Mouse (Mus musculus): ENCODE results near the gene Pbx1.

Gene Pbx1

GRCm38 (mm10) chr1:168344262-168344661 lies 87.8 kb downstream of the Pbx1 start:
- no peak for DNase-seq (ENCODE audit: low spot score)

GRCm38 (mm10) chr1:168342269-168342668 lies 89.8 kb downstream of the Pbx1 start:
- no peak for DNase-seq (ENCODE audit: low spot score)

DNA sequence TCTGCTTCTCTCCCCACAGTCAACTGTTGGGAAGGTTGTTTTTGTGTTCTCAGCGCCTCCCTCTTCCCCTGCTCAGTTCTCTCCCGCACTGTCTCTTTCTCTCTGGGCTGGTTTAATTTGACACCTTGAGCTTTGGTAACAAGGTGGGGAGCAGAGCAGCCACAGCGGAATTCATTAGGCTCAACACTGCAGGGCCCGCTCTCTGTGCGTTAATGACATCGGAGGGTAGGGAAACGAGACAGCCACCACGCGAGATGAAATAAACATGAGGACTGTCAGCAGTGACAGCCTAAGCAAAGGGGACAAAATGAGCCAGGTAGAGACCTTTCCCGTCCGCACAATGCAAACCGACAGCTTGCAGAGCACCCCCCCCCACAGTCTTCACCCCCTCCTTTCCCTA lies 90.2 kb downstream of the Pbx1 start:
- no peak for DNase-seq (ENCODE audit: low spot score)

DNA sequence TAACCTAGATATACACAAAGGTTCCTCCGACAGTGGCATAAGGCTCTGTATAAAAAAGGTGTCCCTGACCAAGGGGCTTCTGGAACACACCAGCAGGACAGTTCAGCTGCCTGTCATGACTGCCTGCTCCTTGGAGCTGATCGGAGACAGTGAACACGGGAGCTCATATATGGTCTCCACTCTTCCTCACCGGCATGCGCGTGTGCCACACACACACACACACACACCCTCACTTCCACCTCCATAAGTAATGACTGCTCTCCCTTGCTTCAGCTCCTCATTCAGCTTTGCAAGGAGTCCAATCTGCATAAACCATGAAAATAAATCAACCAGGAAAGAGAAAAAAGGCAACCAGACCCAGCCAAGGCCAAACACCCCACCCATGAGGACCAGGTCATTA lies 90.7 kb downstream of the Pbx1 start:
- DNase-seq (ENCODE audit: low spot score): no peak

DNA sequence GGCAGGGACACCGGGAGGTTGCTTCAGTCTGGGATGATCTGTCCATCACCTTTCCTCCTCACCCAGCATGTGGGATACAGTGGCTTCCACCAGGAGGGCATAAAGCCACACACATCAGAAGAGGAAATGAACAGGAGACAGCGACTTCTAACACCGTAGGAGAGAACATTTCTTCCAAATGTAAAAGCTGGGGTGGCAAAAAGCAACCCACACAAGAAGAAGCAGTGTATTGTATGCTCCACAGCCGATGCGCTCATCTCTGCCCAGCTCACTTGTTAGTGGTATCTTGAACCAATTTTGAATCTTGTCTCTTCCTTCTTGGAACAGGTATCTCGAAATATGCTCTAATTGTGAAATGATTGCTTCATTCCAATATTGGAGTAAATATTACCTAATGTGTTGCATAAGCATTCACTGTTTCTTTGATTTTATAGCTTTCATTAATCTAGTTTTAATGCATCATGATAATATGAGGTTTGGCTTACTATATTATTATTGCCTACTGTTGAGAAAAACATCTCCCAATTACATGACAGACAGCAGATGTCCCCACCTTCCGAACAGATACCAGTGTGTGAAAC lies 95.7 kb downstream of the Pbx1 start:
- no peak for DNase-seq (ENCODE audit: low spot score)

- no peak for DNase-seq (ENCODE audit: low spot score)
Measured at GRCm38 (mm10) chr1:168334831-168335574, 97.1 kb downstream of the Pbx1 start.

DNA sequence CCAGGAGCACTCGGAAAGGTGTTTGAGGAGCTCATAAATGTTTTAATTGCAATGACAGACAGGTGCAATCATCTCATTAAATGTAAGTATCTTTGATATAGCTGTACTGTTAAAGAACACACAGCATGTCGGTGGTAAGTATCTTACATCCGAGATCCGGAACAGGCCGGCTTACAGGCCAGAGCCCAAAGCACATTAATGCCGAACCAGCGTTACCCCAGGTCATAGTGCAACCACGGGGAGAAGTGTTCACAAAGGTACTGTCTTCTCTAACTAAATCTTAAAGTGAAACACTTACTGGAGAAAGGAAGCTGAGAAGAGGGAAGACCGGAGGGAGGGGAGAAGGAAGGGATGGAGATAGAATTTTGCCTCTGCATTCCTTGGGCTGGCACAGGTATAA lies 100.0 kb downstream of the Pbx1 start:
- no peak for DNase-seq (ENCODE audit: low spot score)

- no peak for DNase-seq (ENCODE audit: low spot score)
Measured at GRCm38 (mm10) chr1:168328236-168328605, 103.8 kb downstream of the Pbx1 start.

- DNase-seq (ENCODE audit: low spot score): no peak
Measured at GRCm38 (mm10) chr1:168327405-168328235, 104.5 kb downstream of the Pbx1 start.

DNA sequence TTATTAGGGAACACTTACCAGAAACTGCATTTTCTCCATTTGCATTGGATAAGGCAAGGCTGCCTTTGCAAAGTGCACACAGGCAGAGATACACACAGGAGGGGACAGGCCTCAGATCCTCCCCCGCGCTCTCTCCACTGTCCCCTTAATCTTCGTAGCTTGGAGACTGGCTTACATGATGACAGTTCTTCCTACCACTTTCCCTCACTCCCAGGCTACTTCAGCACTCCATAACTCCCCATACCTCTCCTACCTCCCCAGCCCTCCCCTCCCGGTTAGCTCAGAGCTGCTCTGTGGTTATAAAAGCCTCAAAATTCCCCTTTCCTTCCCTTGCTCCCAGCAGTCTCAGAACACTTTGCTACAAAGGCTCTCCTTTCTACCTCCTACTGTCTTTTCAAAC lies 106.3 kb downstream of the Pbx1 start:
- DNase-seq (ENCODE audit: low spot score): no peak

DNA sequence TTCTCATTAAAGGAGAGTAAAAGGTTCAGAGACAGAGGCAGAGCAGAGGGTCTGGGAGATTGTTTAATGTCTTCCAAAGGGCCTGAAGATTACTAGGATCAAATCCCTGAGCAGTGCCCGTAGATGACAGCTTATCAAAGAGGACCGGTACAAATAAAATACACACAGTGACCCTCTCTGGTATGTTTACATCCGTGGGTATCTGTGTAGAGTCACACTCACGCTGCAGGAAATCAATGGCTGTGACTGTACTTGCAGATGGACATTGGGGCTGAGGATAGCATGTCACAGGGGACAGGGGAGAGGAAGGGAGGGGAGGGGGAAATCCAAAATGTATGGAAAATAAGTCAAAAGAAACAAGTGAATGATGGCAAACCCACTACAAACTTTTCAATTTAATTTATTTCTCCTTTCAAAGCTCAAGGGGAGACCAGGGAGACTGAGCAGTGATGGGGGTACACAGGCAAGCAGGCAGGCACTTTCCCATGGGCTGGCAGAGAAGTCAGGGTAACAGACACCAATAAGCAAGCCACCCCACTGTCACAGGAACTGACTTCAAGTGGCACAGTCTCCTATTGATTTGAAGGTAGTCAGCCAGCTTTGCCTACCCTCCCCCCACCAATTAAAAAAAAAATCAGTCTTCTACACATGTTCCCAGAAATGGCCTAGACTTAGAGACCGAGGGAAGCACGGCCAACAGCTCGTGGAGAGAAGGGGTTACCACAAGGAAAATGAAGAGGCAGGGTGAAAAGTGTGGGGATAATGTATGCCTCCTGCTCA lies 107.6 kb downstream of the Pbx1 start:
- DNase-seq (ENCODE audit: low spot score): no peak

DNA sequence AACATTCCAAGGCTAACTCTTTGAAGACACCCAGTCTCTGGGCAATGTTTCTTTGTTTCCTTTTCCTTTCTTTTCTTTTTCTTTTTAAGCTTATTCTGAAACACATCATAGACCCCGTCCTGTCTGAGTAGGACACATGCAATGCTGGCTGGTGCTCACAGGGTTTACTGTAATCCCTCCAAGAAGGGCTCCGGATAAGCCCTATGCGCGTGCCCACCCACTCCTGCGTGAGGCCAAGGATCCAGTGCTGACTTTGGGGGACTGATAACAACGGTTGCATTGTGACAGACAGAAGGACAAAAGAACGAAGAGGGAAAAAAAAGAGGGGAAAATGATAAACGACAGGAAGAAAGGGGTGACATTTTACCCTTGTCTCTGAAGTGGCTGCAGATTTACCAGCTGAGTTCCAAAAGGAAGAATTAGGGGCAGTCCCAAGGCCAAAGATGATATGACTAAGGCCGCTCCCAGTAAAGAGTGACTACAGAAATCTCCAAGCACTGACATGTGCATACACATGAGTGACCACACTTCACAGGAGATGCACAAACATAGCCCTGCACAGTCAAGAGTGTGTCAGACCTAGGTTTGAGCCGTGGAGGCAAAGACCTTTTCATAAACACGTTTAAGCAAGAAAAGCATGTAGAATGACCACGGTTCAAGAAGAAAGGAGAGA lies 108.5 kb downstream of the Pbx1 start:
- DNase-seq (ENCODE audit: low spot score): no peak

DNA sequence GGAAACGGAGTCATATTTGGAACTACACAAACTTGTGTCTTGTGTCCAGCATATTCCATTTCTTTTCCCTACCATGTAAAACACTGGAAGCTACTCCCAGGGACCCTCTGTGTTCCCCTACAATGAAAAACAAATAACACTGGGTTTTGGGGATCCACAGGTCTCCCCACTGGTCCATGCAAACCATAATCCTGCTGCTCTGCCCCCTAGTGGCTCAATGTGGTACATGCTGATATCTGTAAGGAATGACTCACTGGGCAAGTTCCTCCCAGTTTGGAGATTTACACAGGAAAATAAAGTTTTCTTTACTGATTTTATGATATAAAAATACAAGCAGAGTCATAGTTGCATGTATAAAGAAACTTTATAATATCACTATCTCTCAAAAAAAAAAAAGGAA lies 109.2 kb downstream of the Pbx1 start:
- DNase-seq (ENCODE audit: low spot score): no peak

- no peak for DNase-seq (ENCODE audit: low spot score)
Measured at GRCm38 (mm10) chr1:168319695-168320094, 112.4 kb downstream of the Pbx1 start.

DNA sequence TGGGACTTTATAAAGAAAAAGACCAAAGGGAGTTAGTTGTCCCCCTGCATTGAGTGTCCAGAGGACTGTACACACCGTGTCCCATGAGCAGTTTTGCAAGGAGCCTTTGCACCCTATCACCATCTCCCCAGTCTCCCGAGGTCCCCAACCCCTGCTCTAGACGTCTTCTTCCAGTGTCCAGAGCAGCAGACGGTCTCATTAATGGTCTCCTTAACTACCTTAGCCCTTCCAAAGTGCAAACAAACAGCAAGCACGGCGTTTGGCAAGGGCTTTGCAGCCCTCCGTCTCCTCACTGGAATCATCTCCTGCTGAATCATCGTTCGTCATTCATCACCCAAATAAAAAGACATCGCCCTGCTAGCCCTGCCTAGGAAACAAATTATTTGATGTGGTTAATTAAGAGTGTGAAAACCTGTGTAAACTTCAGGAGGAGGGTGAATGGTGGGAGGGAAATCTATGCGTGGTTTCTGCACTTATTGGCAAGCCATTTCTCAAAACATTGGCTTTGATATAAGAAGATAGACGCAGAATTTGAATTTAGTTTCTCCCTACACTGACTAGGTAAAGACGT lies 113.1 kb downstream of the Pbx1 start:
- DNase-seq (ENCODE audit: low spot score): no peak

- DNase-seq (ENCODE audit: low spot score): no peak
Measured at GRCm38 (mm10) chr1:168313772-168314171, 118.3 kb downstream of the Pbx1 start.

GRCm38 (mm10) chr1:168312710-168313447 lies 119.2 kb downstream of the Pbx1 start:
- DNase-seq (ENCODE audit: low spot score): no peak

GRCm38 (mm10) chr1:168309101-168309521 lies 123.0 kb downstream of the Pbx1 start:
- no peak for DNase-seq (ENCODE audit: low spot score)

DNA sequence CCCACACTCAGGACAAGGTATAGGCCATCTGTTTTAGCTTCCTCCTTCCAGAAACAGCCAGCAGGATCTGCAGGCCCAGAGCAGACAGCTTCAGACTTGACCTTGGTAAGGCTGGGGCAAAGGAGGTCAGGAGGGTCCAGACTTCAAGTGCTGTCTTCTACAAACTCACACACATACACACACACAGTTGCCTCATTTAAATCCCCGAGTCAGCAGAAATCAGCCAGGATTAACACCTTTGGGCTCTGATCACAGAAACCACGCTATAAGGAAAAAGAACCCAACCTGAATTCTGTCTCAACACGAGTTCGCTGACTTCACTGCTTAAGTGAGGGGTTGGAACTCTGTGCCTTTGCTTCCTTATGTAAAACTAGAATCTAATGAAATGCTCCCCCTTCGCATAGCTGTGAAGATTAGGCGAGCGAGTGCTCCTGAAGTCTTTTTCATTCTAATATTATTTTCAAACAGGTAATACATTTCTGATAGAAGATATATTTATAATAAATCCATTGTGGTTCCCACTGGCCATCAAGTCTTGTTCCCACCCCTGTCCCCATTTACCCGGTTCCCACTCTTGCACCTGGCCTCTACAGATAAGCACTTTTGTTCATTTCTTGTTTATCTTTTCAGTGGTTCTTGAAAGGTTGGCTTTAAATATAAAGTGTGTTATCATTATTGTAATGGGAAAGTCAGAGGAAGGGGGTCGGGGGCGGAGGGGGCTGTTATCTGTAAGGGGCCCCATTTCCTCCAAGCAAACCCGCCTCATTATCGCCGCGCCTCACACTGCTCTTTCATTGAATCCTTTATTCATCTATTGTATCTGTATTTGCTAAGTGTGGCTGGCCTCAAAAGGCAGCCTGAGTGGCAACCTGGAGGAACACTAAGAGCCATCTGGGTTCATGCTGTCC lies 124.5 kb downstream of the Pbx1 start:
- no peak for DNase-seq (ENCODE audit: low spot score)

GRCm38 (mm10) chr1:168300505-168300904 lies 131.6 kb downstream of the Pbx1 start:
- DNase-seq (ENCODE audit: low spot score): no peak
